Mouse (Mus musculus) mature B cell (primary cell): ENCODE results near the gene Top1.
"Not testable (repeated sequence)": the region's sequence is repeated elsewhere in the genome, so short reads cannot be mapped to it uniquely, and the experiment has no call there.

Source experiments
- in situ Hi-C: fragments of 300-500 bp; cut with MboI; formaldehyde crosslinking; loops from 2 replicates; pipeline ENCODE4 v1.14.3; 2019

The Top1 gene

GRCm38 (mm10) chr2:160630872-160631597 lies 14.7 kb upstream of the Top1 start:
- in situ Hi-C loops: no loop called here

- in situ Hi-C loops: no loop called here
Observed at GRCm38 (mm10) chr2:160639911-160640717, 5.6 kb upstream of the Top1 start.

- in situ Hi-C loops: no loop called here
Observed at GRCm38 (mm10) chr2:160641176-160641575, 4.5 kb upstream of the Top1 start.

- in situ Hi-C loops: no loop called here
Observed at GRCm38 (mm10) chr2:160646144-160646844, 606 bp downstream of the Top1 start.

- in situ Hi-C loops: no loop called here
Observed at GRCm38 (mm10) chr2:160646845-160647178, 1.1 kb downstream of the Top1 start.

GRCm38 (mm10) chr2:160648097-160648496 lies 2.4 kb downstream of the Top1 start:
- in situ Hi-C loops: no loop called here

GRCm38 (mm10) chr2:160649072-160649471 lies 3.4 kb downstream of the Top1 start:
- in situ Hi-C loops: no loop called here

- in situ Hi-C loops: no loop called here
Observed at GRCm38 (mm10) chr2:160651165-160651564, 5.5 kb downstream of the Top1 start.

GRCm38 (mm10) chr2:160653218-160653617 lies 7.5 kb downstream of the Top1 start:
- in situ Hi-C loops: no loop called here

GRCm38 (mm10) chr2:160655561-160655960 lies 9.9 kb downstream of the Top1 start:
- in situ Hi-C loops: no loop called here

GRCm38 (mm10) chr2:160656234-160656633 lies 10.5 kb downstream of the Top1 start:
- in situ Hi-C loops: no loop called here

- in situ Hi-C loops: no loop called here
Observed at GRCm38 (mm10) chr2:160657801-160658442, 12.2 kb downstream of the Top1 start.

GRCm38 (mm10) chr2:160658811-160659210 lies 13.1 kb downstream of the Top1 start:
- in situ Hi-C loops: no loop called here

- in situ Hi-C loops: no loop called here
Observed at GRCm38 (mm10) chr2:160664421-160664820, 18.7 kb downstream of the Top1 start.

- in situ Hi-C loops: not testable (repeated sequence)
Observed at GRCm38 (mm10) chr2:160664986-160665385, 19.3 kb downstream of the Top1 start.

- in situ Hi-C loops: no loop called here
Observed at GRCm38 (mm10) chr2:160667259-160667658, 21.6 kb downstream of the Top1 start.

GRCm38 (mm10) chr2:160700271-160700670 lies 54.6 kb downstream of the Top1 start:
- in situ Hi-C loops: no loop called here

- in situ Hi-C loops: no loop called here
Observed at GRCm38 (mm10) chr2:160701603-160702002, 55.9 kb downstream of the Top1 start.

GRCm38 (mm10) chr2:160702824-160703223 lies 57.1 kb downstream of the Top1 start:
- in situ Hi-C loops: no loop called here

GRCm38 (mm10) chr2:160707673-160708072 lies 62.0 kb downstream of the Top1 start:
- in situ Hi-C loops: no loop called here

GRCm38 (mm10) chr2:160715463-160716030 lies 69.9 kb downstream of the Top1 start:
- in situ Hi-C loops: no loop called here

GRCm38 (mm10) chr2:160717269-160717668 lies 71.6 kb downstream of the Top1 start:
- in situ Hi-C loops: no loop called here
